Mouse (Mus musculus): ENCODE results near the gene Pin4. TPM values are rescaled to one million over a fixed set of nuclear protein-coding genes. Genes with fewer than 3 reads are reported as not detected.

Pin4 gene
- total and polyA plus RNA-seq, 3 experiments, result 50.6 to 122 TPM; not detected in 1

- no peak for TF ChIP-seq UBTF (IDR thresholded peaks at IDR 0.05; ENCODE audit: borderline replicate concordance, insufficient read depth, low read depth, low read length)
- TF ChIP-seq GABPA (IDR thresholded peaks at IDR 0.05; ENCODE audit: low read depth, low read length), result no peak
- peak; percentile 61; the same call in 1 of the 2 replicates for TF ChIP-seq KAT2A (conservative IDR thresholded peaks at IDR 0.05; ENCODE audit: low read depth, low read length)
- no peak for TF ChIP-seq POLR2AphosphoS5 (IDR thresholded peaks at IDR 0.05; ENCODE audit: borderline replicate concordance, low read depth, low read length)
- peak; percentile 32; the same call in 1 of the 2 replicates for TF ChIP-seq ETS1 (IDR thresholded peaks at IDR 0.05; ENCODE audit: low read depth, low read length)
- TF ChIP-seq USF1 (IDR thresholded peaks at IDR 0.05; ENCODE audit: low read depth, low read length), result peak; percentile 93
- TF ChIP-seq ZKSCAN1 (IDR thresholded peaks at IDR 0.05; ENCODE audit: low read depth, low read length), result peak; percentile 25; the same call in 1 of the 2 replicates
- peak; percentile 94 for TF ChIP-seq BHLHE40 (IDR thresholded peaks at IDR 0.05; ENCODE audit: borderline replicate concordance, low read depth, low read length)
- no peak for TF ChIP-seq CTCF (IDR thresholded peaks at IDR 0.05 in 2 of 3, conservative IDR thresholded peaks at IDR 0.05 in 1 of 3; ENCODE audit: control insufficient read depth in 1 of 3, insufficient read depth in 1 of 3, low read depth in 2 of 3, low read length in 3 of 3, poor library complexity in 1 of 3, severe bottlenecking in 1 of 3)
- TF ChIP-seq SMC3 (IDR thresholded peaks at IDR 0.05; ENCODE audit: low read depth, low read length), result no peak
- peak; percentile 44; the same call in 1 of the 2 replicates for TF ChIP-seq MAX (IDR thresholded peaks at IDR 0.05; ENCODE audit: low read length)
- TF ChIP-seq TBP (IDR thresholded peaks at IDR 0.05; ENCODE audit: low read depth, low read length), result no peak; the same call in 1 of the 2 replicates
- TF ChIP-seq ZNF384 (IDR thresholded peaks at IDR 0.05; ENCODE audit: low read depth, low read length), result peak; percentile 100
- no peak for TF ChIP-seq CHD1 (IDR thresholded peaks at IDR 0.05; ENCODE audit: low read depth, low read length)
- 0 out of 2 replicates have a peak, but pooled peaks have one; percentile 17 for TF ChIP-seq ZMIZ1 (IDR thresholded peaks at IDR 0.05; ENCODE audit: low read depth, low read length)
Observed at GRCm38 (mm10) chrX:102156618-102157422, 37.6 kb downstream of the Pin4 start, which contains the start of gene Ercc6l (continued).

GRCm38 (mm10) chrX:102157423-102157791, 38.2 kb downstream of the Pin4 start:
- Histone ChIP-seq H3K27ac (ENCODE audit: control insufficient read depth, low read depth, low read length) (peak overlapping the region; percentile 95), H3K4me3 (ENCODE audit: control insufficient read depth in 1 of 2, insufficient read depth in 1 of 2, low read depth in 2 of 2, low read length in 2 of 2) (peak overlapping the region; percentile 12 to 62), H3K27me3 (ENCODE audit: control insufficient read depth in 1 of 2, insufficient read depth in 2 of 2, low read length in 2 of 2) (no peaks in the 10 kb centered on the region), H3K36me3 (ENCODE audit: control insufficient read depth in 1 of 2, insufficient read depth in 2 of 2, low read length in 2 of 2) (peaks cover 0 to 18% of the 10 kb centered on the region in 2 experiments; a peak in 2 of 4 replicates), H3K4me1 (ENCODE audit: control insufficient read depth in 1 of 2, insufficient read depth in 2 of 2, low read length in 2 of 2) (peaks cover 0 to 4% of the 10 kb centered on the region in 2 experiments; a peak in 2 of 4 replicates), H3K9me3 (replicated peaks; ENCODE audit: insufficient read depth, low read length) (no peaks in the 10 kb centered on the region), H3K9ac (ENCODE audit: control insufficient read depth, low read depth, low read length, poor library complexity, severe bottlenecking) (peak overlapping the region; percentile 72), H3K79me2 (ENCODE audit: control insufficient read depth, insufficient read depth, low read length, poor library complexity) (peaks cover 33% of the 10 kb centered on the region)
- no peak for TF ChIP-seq POLR2A (IDR thresholded peaks at IDR 0.05; ENCODE audit: control insufficient read depth in 1 of 2, insufficient read depth in 1 of 2, low read depth in 1 of 2, low read length in 2 of 2, poor library complexity in 1 of 2)
- TF ChIP-seq CHD2 (IDR thresholded peaks at IDR 0.05; ENCODE audit: low read length), result no peak
- TF ChIP-seq EP300 (IDR thresholded peaks at IDR 0.05; ENCODE audit: low read depth in 1 of 2, low read length in 2 of 2), result no peak
- TF ChIP-seq POLR2AphosphoS5 (IDR thresholded peaks at IDR 0.05; ENCODE audit: borderline replicate concordance, low read depth, low read length), result no peak
- TF ChIP-seq UBTF (IDR thresholded peaks at IDR 0.05; ENCODE audit: borderline replicate concordance, insufficient read depth, low read depth, low read length), result no peak
- no peak for TF ChIP-seq ZNF384 (IDR thresholded peaks at IDR 0.05; ENCODE audit: low read depth, low read length)
- no peak for TF ChIP-seq MXI1 (IDR thresholded peaks at IDR 0.05; ENCODE audit: low read depth, low read length)
- TF ChIP-seq RAD21 (IDR thresholded peaks at IDR 0.05; ENCODE audit: low read depth, low read length), result no peak
- TF ChIP-seq TAL1 (IDR thresholded peaks at IDR 0.05; ENCODE audit: low read length), result no peak
- no peak for TF ChIP-seq MAZ (IDR thresholded peaks at IDR 0.05; ENCODE audit: low read depth, low read length)
- no peak for TF ChIP-seq ZMIZ1 (IDR thresholded peaks at IDR 0.05; ENCODE audit: low read depth, low read length)
- DNase-seq (ENCODE audit: low read depth, low spot score), result no peak

Measured in MEL (cell line).